Mouse (Mus musculus) lung, postnatal 0 days (tissue): ENCODE measurements at regions not wholly inside any gene's neighbourhood (a gene's known extent, or its start where the extent isn't known, plus 50 kb on each side); places are given as distances from the start of the nearest gene placed in this dataset.

ENCODE experiments used
- CTCF ChIP-seq: IDR thresholded peaks from 2 replicates; pipeline ENCODE4 v1.5.1; 2016; ENCODE audit warnings: antibody characterized with exemption, mild to moderate bottlenecking
- EP300 ChIP-seq: IDR thresholded peaks from 2 replicates; pipeline ENCODE4 v1.6.1; 2016; ENCODE audit warnings: antibody characterized with exemption, mild to moderate bottlenecking, control low read depth

GRCm38 (mm10) chr1:57267851-57268250 is 109.6 kb upstream of the 1700066M21Rik start:
- TF ChIP-seq CTCF (no peak), EP300 (no peak)
